Mouse (Mus musculus) liver, adult (tissue): ENCODE measurements around the gene Nxpe5.

Experiments used
- GATA4 ChIP-seq: IDR thresholded peaks from 2 replicates; pipeline ENCODE4 v1.6.1; 2014; ENCODE audit warnings: mild to moderate bottlenecking, low read length; ENCODE audit not compliant: insufficient replicate concordance

Gene Nxpe5

DNA sequence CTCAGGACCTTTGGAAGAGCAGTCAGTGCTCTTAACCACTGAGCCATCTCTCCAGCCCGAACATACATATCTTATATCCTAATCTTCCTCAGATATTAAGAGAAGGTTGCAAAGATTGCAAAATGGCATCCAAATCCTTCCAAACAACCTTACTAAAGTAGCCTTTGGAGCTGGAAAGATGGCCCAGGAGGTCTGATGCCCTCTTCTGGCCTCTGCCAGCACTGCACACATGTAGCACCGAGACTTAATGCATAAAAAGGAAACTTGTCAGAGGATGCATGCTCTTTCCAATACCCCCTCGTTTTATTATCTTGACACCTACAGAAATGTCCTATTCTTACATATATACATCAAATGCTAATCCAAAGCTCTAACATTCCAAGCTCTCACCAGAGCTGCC lies 2.3 kb downstream of the Nxpe5 start:
- no peak for TF ChIP-seq GATA4

DNA sequence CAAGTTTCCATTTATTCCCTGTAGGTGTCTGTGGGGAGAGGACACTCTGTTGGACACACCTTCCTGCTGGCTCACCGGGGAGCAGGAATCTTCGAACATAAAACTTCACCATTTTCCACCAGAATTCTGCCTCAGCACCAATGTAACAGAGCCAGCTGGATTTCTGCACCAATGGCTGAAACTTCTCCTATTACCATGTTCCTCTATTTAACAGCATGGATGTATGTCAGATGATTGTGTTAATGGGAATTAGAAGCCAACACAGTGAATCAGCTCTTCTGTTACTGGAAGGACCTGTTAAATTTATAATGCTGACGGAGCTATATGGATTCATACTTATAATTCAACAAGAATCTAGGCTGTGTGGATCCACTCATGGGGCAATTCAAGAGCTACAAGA lies 3.8 kb downstream of the Nxpe5 start:
- TF ChIP-seq GATA4: no peak

- no peak for TF ChIP-seq GATA4
Measured at GRCm38 (mm10) chr5:138233778-138234177, 8.1 kb downstream of the Nxpe5 start.

DNA sequence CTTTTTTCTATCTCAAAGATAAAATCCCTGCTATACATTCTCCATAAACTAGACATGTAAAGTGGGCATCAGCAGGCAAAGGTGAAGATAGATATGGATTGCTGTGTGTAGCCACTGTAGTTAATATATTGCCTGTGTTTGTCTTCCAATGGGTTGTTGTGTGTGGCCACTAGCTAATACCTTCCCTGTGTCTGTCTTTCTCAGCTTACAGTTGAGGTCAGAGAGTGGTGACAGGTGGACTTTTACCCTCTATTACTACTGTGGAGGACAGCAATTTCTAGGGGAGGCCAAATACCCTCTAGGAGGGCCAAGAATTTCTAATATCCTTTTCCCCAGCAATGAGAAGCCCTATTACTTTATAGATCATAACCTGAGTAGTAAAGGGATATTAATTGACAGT lies 8.5 kb downstream of the Nxpe5 start:
- no peak for TF ChIP-seq GATA4

DNA sequence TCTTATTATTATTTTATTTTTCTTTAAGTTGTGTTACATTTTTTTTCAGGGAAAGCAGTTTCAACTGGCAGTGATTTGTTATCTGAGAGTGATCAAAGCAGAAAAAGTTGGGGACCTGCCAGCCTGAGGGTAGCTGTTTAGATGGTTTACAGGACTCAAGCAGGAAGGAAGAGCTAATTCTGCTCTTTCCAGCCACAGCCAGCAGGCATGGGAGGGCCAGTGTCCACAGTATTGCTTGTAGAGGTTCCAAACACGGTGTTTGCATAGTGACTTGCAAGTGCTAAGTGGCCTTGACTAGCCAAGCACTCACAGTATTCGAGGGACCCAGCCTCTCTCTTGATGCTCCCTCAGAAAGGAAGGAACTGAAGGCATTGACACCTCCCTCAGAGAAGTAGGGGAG lies 15.8 kb downstream of the Nxpe5 start:
- TF ChIP-seq GATA4: no peak

- no peak for TF ChIP-seq GATA4
Measured at GRCm38 (mm10) chr5:138251144-138251543, 25.4 kb downstream of the Nxpe5 start.

DNA sequence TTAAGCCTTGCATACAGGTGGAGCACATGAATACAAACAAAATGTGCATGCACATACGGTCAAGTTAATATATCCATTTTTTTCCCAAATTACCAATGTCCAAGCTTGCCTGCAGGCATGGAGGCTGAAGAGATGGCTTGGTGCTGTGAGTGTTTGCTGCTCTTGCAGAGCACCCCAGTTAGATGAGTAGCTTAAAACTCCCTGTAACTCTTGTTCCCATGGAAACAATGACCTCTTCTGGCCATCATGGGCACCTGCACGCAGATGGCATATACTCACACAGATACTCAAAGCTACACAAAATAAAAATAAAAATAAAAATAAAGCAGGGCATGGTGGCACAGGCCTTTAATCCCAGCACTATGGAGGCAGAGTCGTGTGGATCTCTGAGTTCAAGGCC lies 27.4 kb downstream of the Nxpe5 start:
- TF ChIP-seq GATA4: no peak

GRCm38 (mm10) chr5:138255353-138256093 lies 29.8 kb downstream of the Nxpe5 start, which contains the start of gene Lamtor4:
Lamtor4 (plus strand) TSS chr5:138255482.
- TF ChIP-seq GATA4: no peak

DNA sequence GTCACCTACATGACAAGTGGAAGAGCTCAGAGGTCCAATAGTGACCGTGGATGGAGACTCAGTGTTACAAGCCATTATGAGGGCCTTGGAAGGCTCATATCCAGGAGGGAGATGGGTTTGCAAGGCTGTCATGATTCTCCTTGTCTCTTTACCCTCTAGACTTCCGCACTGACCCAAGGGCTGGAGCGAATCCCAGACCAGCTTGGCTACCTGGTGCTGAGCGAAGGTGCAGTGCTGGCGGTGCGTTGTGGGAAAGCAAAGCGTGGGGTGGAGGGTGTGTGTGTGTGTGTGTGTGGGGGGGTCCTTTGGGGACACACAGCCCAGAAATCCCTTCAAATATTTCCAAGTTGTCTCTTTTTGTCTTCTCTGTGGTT lies 30.4 kb downstream of the Nxpe5 start:
- no peak for TF ChIP-seq GATA4

- TF ChIP-seq GATA4: no peak
Measured at GRCm38 (mm10) chr5:138256966-138257584, 31.4 kb downstream of the Nxpe5 start.

DNA sequence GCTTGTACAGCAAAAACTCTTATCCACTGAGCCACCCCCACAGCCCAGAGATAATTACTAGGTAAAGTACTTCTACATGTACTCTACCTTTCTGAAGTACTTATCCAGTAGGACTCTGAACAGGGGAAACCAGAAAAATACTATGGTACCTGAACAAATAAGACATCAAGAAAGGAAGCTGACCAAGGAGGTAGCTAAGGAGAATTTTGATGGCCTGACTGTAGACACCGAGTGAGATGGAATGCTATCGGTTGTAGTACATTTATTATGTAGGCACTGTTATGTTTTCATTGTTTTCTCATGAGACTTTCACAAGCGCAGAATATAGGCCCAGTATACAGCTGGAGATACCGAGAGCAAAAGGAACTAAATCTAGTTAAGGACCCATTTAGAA lies 31.9 kb downstream of the Nxpe5 start:
- no peak for TF ChIP-seq GATA4

DNA sequence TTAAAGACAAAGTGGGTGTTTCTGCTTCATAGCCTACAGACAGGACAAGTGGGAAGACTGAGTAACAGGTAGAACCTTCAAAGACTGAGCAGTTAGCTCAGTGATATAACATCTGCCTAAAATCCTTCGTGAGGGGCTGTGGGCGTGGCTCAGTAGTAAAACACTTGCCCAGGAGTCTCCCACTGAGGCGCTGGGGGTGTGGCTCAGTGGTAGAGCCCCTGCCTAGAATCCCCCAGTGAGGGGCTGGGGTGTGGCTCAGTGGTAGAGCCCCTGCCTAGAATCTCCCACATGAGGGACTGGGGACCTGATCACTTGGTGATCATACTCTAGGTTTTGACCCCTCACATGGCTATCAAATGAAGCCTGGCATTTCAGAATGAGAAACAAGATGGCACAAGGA lies 32.4 kb downstream of the Nxpe5 start:
- no peak for TF ChIP-seq GATA4

DNA sequence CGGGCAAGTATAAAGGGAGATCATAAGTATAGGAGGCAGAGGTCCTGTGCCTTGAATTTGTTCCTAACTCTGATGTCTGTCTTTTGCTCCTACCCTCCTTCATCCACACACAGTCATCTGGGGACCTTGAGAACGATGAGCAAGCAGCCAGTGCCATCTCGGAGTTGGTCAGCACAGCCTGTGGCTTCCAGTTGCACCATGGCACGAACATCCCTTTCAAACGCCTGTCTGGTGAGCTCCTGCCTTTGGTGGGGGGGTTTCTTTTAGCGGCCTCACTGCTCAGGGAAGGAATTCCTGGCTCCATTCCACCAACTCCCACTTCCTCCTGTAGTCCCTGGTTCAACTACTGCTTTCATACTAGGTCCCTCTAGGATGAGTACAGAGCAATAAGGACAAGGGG lies 32.8 kb downstream of the Nxpe5 start:
- TF ChIP-seq GATA4: no peak

- TF ChIP-seq GATA4: no peak
Measured at GRCm38 (mm10) chr5:138258993-138259392, 33.3 kb downstream of the Nxpe5 start.

DNA sequence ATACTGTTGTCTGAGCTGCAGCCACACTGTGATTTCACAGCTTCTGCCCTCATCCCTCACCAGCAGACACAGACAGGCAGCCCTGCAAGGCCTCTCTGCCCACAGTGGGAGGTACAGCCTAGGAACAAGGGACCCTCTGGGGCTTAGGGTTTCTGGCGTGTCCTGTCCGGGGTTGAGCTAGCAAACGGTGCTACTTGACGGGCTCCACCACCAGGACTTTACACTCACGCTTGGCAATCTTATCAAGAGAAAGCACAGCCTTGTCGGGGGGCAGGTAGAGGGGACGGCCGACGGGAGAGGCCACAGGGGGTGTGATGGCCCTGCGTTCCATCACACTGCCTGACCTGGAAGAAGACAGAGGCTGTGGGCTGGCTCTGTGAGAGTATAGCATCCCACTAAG lies 34.4 kb downstream of the Nxpe5 start:
- no peak for TF ChIP-seq GATA4

GRCm38 (mm10) chr5:138260834-138261233 lies 35.1 kb downstream of the Nxpe5 start:
- no peak for TF ChIP-seq GATA4

DNA sequence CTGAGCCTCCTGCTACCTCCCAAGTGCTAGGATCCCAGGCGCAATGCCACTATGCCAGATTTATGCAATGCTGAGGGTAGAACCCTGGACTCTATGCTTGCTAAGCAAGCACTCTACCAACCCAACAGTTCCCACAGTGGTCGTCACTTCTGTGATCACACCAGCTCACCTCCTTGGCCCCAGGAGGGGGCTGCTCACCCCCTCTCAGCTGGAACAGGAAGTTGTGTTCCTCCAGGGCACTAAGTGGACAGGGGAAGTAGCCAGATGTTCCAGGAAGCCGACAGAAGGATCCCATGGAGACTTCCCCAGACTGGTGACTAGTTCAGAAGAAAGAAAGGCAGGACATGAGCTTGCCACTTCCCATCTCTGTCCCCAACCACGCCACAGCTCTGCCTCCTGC lies 36.3 kb downstream of the Nxpe5 start:
- TF ChIP-seq GATA4: no peak

- TF ChIP-seq GATA4: no peak
Measured at GRCm38 (mm10) chr5:138262582-138263240, 37.0 kb downstream of the Nxpe5 start.
